In genomic region chr2:126932897-126933641, GRCm38 (mm10) we compare ENCODE assay signal across 8 mouse cellular contexts. TPM values are rescaled to one million over a fixed set of nuclear protein-coding genes. Genes with fewer than 3 reads are reported as not detected.
DNase-seq lines count a peak whose midpoint lies in the region; ATAC-seq lines count a peak whose summit lies in the region.

Gene Sppl2a (minus strand): TSS chr2:126933235.

- peak within 1 kb of the TSS; percentile 73 for H3K4me2 ChIP-seq in hindbrain, embryonic 16.5 days (ENCODE audit: low read length)

- H3K4me1 ChIP-seq in hindbrain, embryonic 16.5 days (ENCODE audit: control insufficient read depth, insufficient read depth, low read depth, low read length), result peaks cover 8% of the 10 kb centered on the region; the same call in 1 of the 2 replicates

- no peaks in the 10 kb centered on the region for H3K27me3 ChIP-seq in hindbrain, embryonic 16.5 days (replicated peaks; ENCODE audit: control insufficient read depth, insufficient read depth, low read length)

- 0% methylated on average over 26 of the region's 35 CpGs for WGBS in hindbrain, embryonic 16.5 days
- under 1% methylated on average over 35 of the region's 35 CpGs for WGBS in macrophage (ENCODE audit: missing documents)

- ATAC-seq in hindbrain, embryonic 16.5 days, result peak; percentile 100

- peak within 1 kb of the TSS; percentile 95 for H3K27ac ChIP-seq in hindbrain, embryonic 16.5 days (ENCODE audit: low read depth, low read length)
- H3K27ac ChIP-seq in macrophage, result peak within 1 kb of the TSS; percentile 93

- peak; percentile 83 for DNase-seq in WW6 (ENCODE audit: low read depth, low spot score)
- peak; percentile 79 to 90 for DNase-seq in cerebellum, postnatal 4 days (ENCODE audit: low spot score in 2 of 2)
- peak; percentile 91 for DNase-seq in gastrocnemius, adult 18-20 months (ENCODE audit: low spot score)
- peak; percentile 81 to 89 for DNase-seq in left cerebral cortex, adult 18-20 months (ENCODE audit: low spot score in 2 of 2)
- peak; percentile 91 for DNase-seq in right cerebral cortex, adult 18-20 months
- DNase-seq in urinary bladder, postnatal 10 days (ENCODE audit: low spot score), result peak; percentile 54

- H3K9ac ChIP-seq in hindbrain, embryonic 16.5 days (ENCODE audit: low read depth, low read length), result peak within 1 kb of the TSS; percentile 94

- H3K36me3 ChIP-seq in hindbrain, embryonic 16.5 days (ENCODE audit: control insufficient read depth, insufficient read depth, low read length), result no peaks in the 10 kb centered on the region
- no peaks in the 10 kb centered on the region for H3K36me3 ChIP-seq in macrophage (ENCODE audit: inconsistent target)

- no peaks in the 10 kb centered on the region for H3K9me3 ChIP-seq in hindbrain, embryonic 16.5 days (ENCODE audit: control insufficient read depth, low read length)

- H3K79me2 ChIP-seq in macrophage (ENCODE audit: inconsistent target), result peaks cover 45% of the 10 kb centered on the region

- H3K4me3 ChIP-seq in hindbrain, embryonic 16.5 days (ENCODE audit: low read length), result peak within 1 kb of the TSS; percentile 69
- peak within 1 kb of the TSS; percentile 91 for H3K4me3 ChIP-seq in macrophage (ENCODE audit: inconsistent target)

RNA-seq across cellular contexts. Expression of gene Sppl2a, which starts in this region (rescaled TPM):
- 10 to 100 TPM; 67.1 to 69.8 TPM for total RNA-seq in gastrocnemius, adult 18-20 months (2021)
- polyA plus RNA-seq in hindbrain, embryonic 16.5 days (2015; fragmentation: Nextera tagmentation; extraction: Ambion mirVana), result 33.8 and 37.4 TPM in 2 replicates
- 10 to 100 TPM; 27.4 to 30.1 TPM for total RNA-seq in left cerebral cortex, adult 18-20 months (2021)
- total RNA-seq in macrophage (2018; cell fraction: chromatin; rRNA removed), result 100 to 1,000 TPM in 24 of 26 experiments, 10 to 100 TPM in 2; 82.3 to 373 (median 211) TPM
- total RNA-seq in macrophage (2018; cell fraction: cytosol; rRNA removed), result 100 to 1,000 TPM in 21 of 26 experiments, 10 to 100 TPM in 5; 73.1 to 272 (median 146) TPM
- total RNA-seq in macrophage (2018; cell fraction: nucleus; rRNA removed), result 100 to 1,000 TPM; 123 to 444 (median 305) TPM
- polyA plus RNA-seq in macrophage (2018), result 64.1 to 120 TPM (median 88.4 TPM) in 3 replicates

Comparison
In these comparisons a context has a peak if more than half of its experiments do, and no peak if none do; other contexts are left out.
1. Peak in every context shown above with its lines: DNase-seq, ATAC-seq, H3K4me3 ChIP-seq and H3K27ac ChIP-seq.